Mouse (Mus musculus): ENCODE data around the gene Mcam. TPM values are rescaled to one million over a fixed set of nuclear protein-coding genes. Genes with fewer than 3 reads are reported as not detected.

Mcam gene
- polyA plus RNA-seq, 1 experiment, result not detected

- TF ChIP-seq POLR2A (IDR thresholded peaks at IDR 0.05; ENCODE audit: borderline replicate concordance, low read depth, low read length), result no peak
- no peak for TF ChIP-seq CTCF (IDR thresholded peaks at IDR 0.05; ENCODE audit: low read depth, low read length)
- Histone ChIP-seq H3K4me3 (ENCODE audit: insufficient read depth, low read length) (no peak overlapping the region), H3K27ac (ENCODE audit: insufficient read depth, low read depth, low read length) (no peak overlapping the region), H3K4me1 (ENCODE audit: control insufficient read depth, insufficient read depth, low read length) (peaks cover 46% of the 10 kb centered on the region)
Measured at GRCm38 (mm10) chr9:44192312-44192711, 58.0 kb downstream of the Mcam start.

Other genes with a start within 250 kb of the Mcam start
- gene Thy1, start 91.1 kb upstream of the Mcam start, polyA plus RNA-seq (2012; ENCODE audit: insufficient read depth, insufficient read length, missing spikeins), result 0.58 TPM in 1 of 2 replicates, not detected in the other
- gene Usp2, start 67.4 kb upstream of the Mcam start, polyA plus RNA-seq (2012; ENCODE audit: insufficient read depth, insufficient read length, missing spikeins), result 3.2 and 4.3 TPM in 2 replicates
- not detected in 2 replicates for gene Mfrp, start 32.7 kb upstream of the Mcam start, polyA plus RNA-seq (2012; ENCODE audit: insufficient read depth, insufficient read length, missing spikeins)
- gene C1qtnf5, start 27.2 kb upstream of the Mcam start, polyA plus RNA-seq (2012; ENCODE audit: insufficient read depth, insufficient read length, missing spikeins), result not detected in 2 replicates
- not detected in 2 replicates for gene Gm49380, start 21.0 kb upstream of the Mcam start, polyA plus RNA-seq (2012; ENCODE audit: insufficient read depth, insufficient read length, missing spikeins)
- gene Rnf26, start 21.0 kb upstream of the Mcam start, polyA plus RNA-seq (2012; ENCODE audit: insufficient read depth, insufficient read length, missing spikeins), result 24.2 and 25.0 TPM in 2 replicates
- gene Cbl, start 99.6 kb downstream of the Mcam start, polyA plus RNA-seq (2012; ENCODE audit: insufficient read depth, insufficient read length, missing spikeins), result 143 and 171 TPM in 2 replicates
- not detected in 2 replicates for gene Ccdc153, start 106.2 kb downstream of the Mcam start, polyA plus RNA-seq (2012; ENCODE audit: insufficient read depth, insufficient read length, missing spikeins)
- gene Pdzd3, start 117.0 kb downstream of the Mcam start, polyA plus RNA-seq (2012; ENCODE audit: insufficient read depth, insufficient read length, missing spikeins), result not detected in 2 replicates
- 6.6 and 7.1 TPM in 2 replicates for gene Nlrx1, start 134.1 kb downstream of the Mcam start, polyA plus RNA-seq (2012; ENCODE audit: insufficient read depth, insufficient read length, missing spikeins)
- not detected in 2 replicates for gene Abcg4, start 154.1 kb downstream of the Mcam start, polyA plus RNA-seq (2012; ENCODE audit: insufficient read depth, insufficient read length, missing spikeins)
- 23.8 and 28.0 TPM in 2 replicates for gene Hinfp, start 171.2 kb downstream of the Mcam start, polyA plus RNA-seq (2012; ENCODE audit: insufficient read depth, insufficient read length, missing spikeins)
- 19.9 and 24.0 TPM in 2 replicates for gene C2cd2l, start 185.8 kb downstream of the Mcam start, polyA plus RNA-seq (2012; ENCODE audit: insufficient read depth, insufficient read length, missing spikeins)
- gene Dpagt1, start 191.6 kb downstream of the Mcam start, polyA plus RNA-seq (2012; ENCODE audit: insufficient read depth, insufficient read length, missing spikeins), result 44.7 and 49.6 TPM in 2 replicates
- gene H2afx, start 200.2 kb downstream of the Mcam start, polyA plus RNA-seq (2012; ENCODE audit: insufficient read depth, insufficient read length, missing spikeins), result 43.6 and 57.0 TPM in 2 replicates
- 22.4 and 25.8 TPM in 2 replicates for gene Hmbs, start 209.8 kb downstream of the Mcam start, polyA plus RNA-seq (2012; ENCODE audit: insufficient read depth, insufficient read length, missing spikeins)
- gene Vps11, start 227.2 kb downstream of the Mcam start, polyA plus RNA-seq (2012; ENCODE audit: insufficient read depth, insufficient read length, missing spikeins), result 41.3 and 44.7 TPM in 2 replicates
- gene Hyou1, start 245.0 kb downstream of the Mcam start, polyA plus RNA-seq (2012; ENCODE audit: insufficient read depth, insufficient read length, missing spikeins), result 32.8 and 33.6 TPM in 2 replicates